Mouse (Mus musculus): ENCODE results near the gene Ecm1. TPM values are rescaled to one million over a fixed set of nuclear protein-coding genes. Genes with fewer than 3 reads are reported as not detected.
A peak's percentile ranks its signal among the peaks of the same experiment; 100 is the strongest.

Gene Ecm1
- 62.7 and 66.1 TPM in 2 replicates for polyA plus RNA-seq (2014; fragmentation: Nextera tagmentation; extraction: Ambion mirVana)

- peak; percentile 55; the same call in 1 of the 2 replicates for ATAC-seq (ENCODE audit: insufficient number of reproducible peaks, insufficient read depth, low FRiP score, low read depth)
Observed at GRCm38 (mm10) chr3:95739353-95740104, at the start of gene Ecm1. Gene Ecm1, minus strand, starts transcription at chr3:95739569.

GRCm38 (mm10) chr3:95785501-95785900 is 46.1 kb upstream of the Ecm1 start:
- Histone ChIP-seq H3K4me3 (ENCODE audit: control insufficient read depth in 1 of 2, insufficient read depth in 1 of 2, low read depth in 1 of 2, low read length in 2 of 2) (no peak overlapping the region), H3K4me2 (ENCODE audit: low read length) (no peak overlapping the region), H3K27ac (replicated peaks in 1 of 2; ENCODE audit: control insufficient read depth in 1 of 2, insufficient read depth in 1 of 2, low read depth in 2 of 2, low read length in 2 of 2) (no peak overlapping the region), H3K9me3 (ENCODE audit: control insufficient read depth, low read length) (no peaks in the 10 kb centered on the region), H3K27me3 (ENCODE audit: control insufficient read depth, insufficient read depth, low read length) (no peaks in the 10 kb centered on the region), H3K36me3 (ENCODE audit: control insufficient read depth, insufficient read depth, low read length) (peaks cover 73% of the 10 kb centered on the region), H3K9ac (ENCODE audit: low read length) (no peak overlapping the region), H3K4me1 (ENCODE audit: control insufficient read depth in 2 of 2, insufficient read depth in 2 of 2, low read length in 2 of 2) (no peaks in the 10 kb centered on the region)
- WGBS = 92% methylated on average over 4 of the region's 4 CpGs
- no peak for ATAC-seq (ENCODE audit: insufficient number of reproducible peaks, insufficient read depth, low FRiP score, low read depth)

More at GRCm38 (mm10) chr3:95739353-95740104, at the start of gene Ecm1:
- no peaks in the 10 kb centered on the region for H3K9me3 ChIP-seq (ENCODE audit: control insufficient read depth, low read length)
- H3K27me3 ChIP-seq (ENCODE audit: control insufficient read depth, insufficient read depth, low read length) = no peaks in the 10 kb centered on the region
- peak within 1 kb of the TSS; percentile 44 for H3K4me2 ChIP-seq (ENCODE audit: low read length)
- H3K27ac ChIP-seq (replicated peaks in 1 of 2; ENCODE audit: control insufficient read depth in 1 of 2, insufficient read depth in 1 of 2, low read depth in 2 of 2, low read length in 2 of 2) = peak within 1 kb of the TSS; percentile 87 to 91
- H3K4me3 ChIP-seq (ENCODE audit: control insufficient read depth in 1 of 2, insufficient read depth in 1 of 2, low read depth in 1 of 2, low read length in 2 of 2) = peak within 1 kb of the TSS; percentile 3 to 15
- WGBS = 25% methylated on average over 7 of the region's 7 CpGs
- H3K9ac ChIP-seq (ENCODE audit: low read length) = peak within 1 kb of the TSS; percentile 62
- H3K36me3 ChIP-seq (ENCODE audit: control insufficient read depth, insufficient read depth, low read length) = peaks cover 58% of the 10 kb centered on the region
- peaks cover 35 to 46% of the 10 kb centered on the region in 2 experiments for H3K4me1 ChIP-seq (ENCODE audit: control insufficient read depth in 2 of 2, insufficient read depth in 2 of 2, low read length in 2 of 2)

- H3K4me3 ChIP-seq (ENCODE audit: control insufficient read depth in 1 of 2, insufficient read depth in 1 of 2, low read depth in 1 of 2, low read length in 2 of 2) = no peak overlapping the region
- no peak for ATAC-seq (ENCODE audit: insufficient number of reproducible peaks, insufficient read depth, low FRiP score, low read depth)
- peaks cover 95% of the 10 kb centered on the region for H3K36me3 ChIP-seq (ENCODE audit: control insufficient read depth, insufficient read depth, low read length)
- no peak overlapping the region for H3K9ac ChIP-seq (ENCODE audit: low read length)
- H3K27me3 ChIP-seq (ENCODE audit: control insufficient read depth, insufficient read depth, low read length) = no peaks in the 10 kb centered on the region
- H3K4me2 ChIP-seq (ENCODE audit: low read length) = no peak overlapping the region
- no peaks in the 10 kb centered on the region for H3K4me1 ChIP-seq (ENCODE audit: control insufficient read depth in 2 of 2, insufficient read depth in 2 of 2, low read length in 2 of 2)
- no peak overlapping the region for H3K27ac ChIP-seq (replicated peaks in 1 of 2; ENCODE audit: control insufficient read depth in 1 of 2, insufficient read depth in 1 of 2, low read depth in 2 of 2, low read length in 2 of 2)
- no peaks in the 10 kb centered on the region for H3K9me3 ChIP-seq (ENCODE audit: control insufficient read depth, low read length)
Observed at GRCm38 (mm10) chr3:95771985-95772384, 32.6 kb upstream of the Ecm1 start.

- H3K27ac ChIP-seq (replicated peaks in 1 of 2; ENCODE audit: control insufficient read depth in 1 of 2, insufficient read depth in 1 of 2, low read depth in 2 of 2, low read length in 2 of 2) = 0 out of 4 replicates have a peak overlapping the region, but pooled peaks of 1 of the 2 experiments have one; percentile 47
- no peak overlapping the region for H3K4me3 ChIP-seq (ENCODE audit: control insufficient read depth in 1 of 2, insufficient read depth in 1 of 2, low read depth in 1 of 2, low read length in 2 of 2)
- no peak overlapping the region for H3K9ac ChIP-seq (ENCODE audit: low read length)
- peaks cover 74% of the 10 kb centered on the region for H3K36me3 ChIP-seq (ENCODE audit: control insufficient read depth, insufficient read depth, low read length)
- no peak for ATAC-seq (ENCODE audit: insufficient number of reproducible peaks, insufficient read depth, low FRiP score, low read depth)
- 86% methylated on average over 10 of the region's 10 CpGs for WGBS
- H3K27me3 ChIP-seq (ENCODE audit: control insufficient read depth, insufficient read depth, low read length) = no peaks in the 10 kb centered on the region
- H3K4me1 ChIP-seq (ENCODE audit: control insufficient read depth in 2 of 2, insufficient read depth in 2 of 2, low read length in 2 of 2) = no peaks in the 10 kb centered on the region; a peak in 1 of 4 replicates
- no peak overlapping the region for H3K4me2 ChIP-seq (ENCODE audit: low read length)
- H3K9me3 ChIP-seq (ENCODE audit: control insufficient read depth, low read length) = no peaks in the 10 kb centered on the region
Observed at GRCm38 (mm10) chr3:95765534-95765933, 26.2 kb upstream of the Ecm1 start.

- Histone ChIP-seq H3K9ac (ENCODE audit: low read length) (no peak overlapping the region), H3K4me2 (ENCODE audit: low read length) (no peak overlapping the region), H3K27ac (replicated peaks in 1 of 2; ENCODE audit: control insufficient read depth in 1 of 2, insufficient read depth in 1 of 2, low read depth in 2 of 2, low read length in 2 of 2) (no peak overlapping the region), H3K4me3 (ENCODE audit: control insufficient read depth in 1 of 2, insufficient read depth in 1 of 2, low read depth in 1 of 2, low read length in 2 of 2) (no peak overlapping the region), H3K9me3 (ENCODE audit: control insufficient read depth, low read length) (no peaks in the 10 kb centered on the region), H3K36me3 (ENCODE audit: control insufficient read depth, insufficient read depth, low read length) (peaks cover 60% of the 10 kb centered on the region), H3K27me3 (ENCODE audit: control insufficient read depth, insufficient read depth, low read length) (no peaks in the 10 kb centered on the region), H3K4me1 (ENCODE audit: control insufficient read depth in 2 of 2, insufficient read depth in 2 of 2, low read length in 2 of 2) (peaks cover 0 to under 1% of the 10 kb centered on the region in 2 experiments; a peak in 1 of 4 replicates)
- 88% methylated on average over 10 of the region's 10 CpGs for WGBS
- no peak for ATAC-seq (ENCODE audit: insufficient number of reproducible peaks, insufficient read depth, low FRiP score, low read depth)
Observed at GRCm38 (mm10) chr3:95763811-95764210, 24.4 kb upstream of the Ecm1 start.

- no peak overlapping the region for H3K4me3 ChIP-seq (ENCODE audit: control insufficient read depth in 1 of 2, insufficient read depth in 1 of 2, low read depth in 1 of 2, low read length in 2 of 2)
- 62% methylated on average over 6 of the region's 6 CpGs for WGBS
- H3K4me1 ChIP-seq (ENCODE audit: control insufficient read depth in 2 of 2, insufficient read depth in 2 of 2, low read length in 2 of 2) = peaks cover 0 to 3% of the 10 kb centered on the region in 2 experiments; a peak in 1 of 4 replicates
- peaks cover 51% of the 10 kb centered on the region for H3K36me3 ChIP-seq (ENCODE audit: control insufficient read depth, insufficient read depth, low read length)
- peak overlapping the region in 1 of 2 experiments; percentile 45; a peak in 1 of 4 replicates for H3K27ac ChIP-seq (replicated peaks in 1 of 2; ENCODE audit: control insufficient read depth in 1 of 2, insufficient read depth in 1 of 2, low read depth in 2 of 2, low read length in 2 of 2)
- H3K9me3 ChIP-seq (ENCODE audit: control insufficient read depth, low read length) = no peaks in the 10 kb centered on the region
- ATAC-seq (ENCODE audit: insufficient number of reproducible peaks, insufficient read depth, low FRiP score, low read depth) = no peak
- no peaks in the 10 kb centered on the region for H3K27me3 ChIP-seq (ENCODE audit: control insufficient read depth, insufficient read depth, low read length)
- H3K9ac ChIP-seq (ENCODE audit: low read length) = no peak overlapping the region
- H3K4me2 ChIP-seq (ENCODE audit: low read length) = no peak overlapping the region
Observed at GRCm38 (mm10) chr3:95762961-95763360, 23.6 kb upstream of the Ecm1 start.

- Histone ChIP-seq H3K27ac (replicated peaks in 1 of 2; ENCODE audit: control insufficient read depth in 1 of 2, insufficient read depth in 1 of 2, low read depth in 2 of 2, low read length in 2 of 2) (no peak overlapping the region), H3K9ac (ENCODE audit: low read length) (no peak overlapping the region), H3K36me3 (ENCODE audit: control insufficient read depth, insufficient read depth, low read length) (peaks cover 42% of the 10 kb centered on the region), H3K4me1 (ENCODE audit: control insufficient read depth in 2 of 2, insufficient read depth in 2 of 2, low read length in 2 of 2) (peaks cover 0 to 3% of the 10 kb centered on the region in 2 experiments; a peak in 1 of 4 replicates), H3K9me3 (ENCODE audit: control insufficient read depth, low read length) (no peaks in the 10 kb centered on the region), H3K27me3 (ENCODE audit: control insufficient read depth, insufficient read depth, low read length) (no peaks in the 10 kb centered on the region), H3K4me2 (ENCODE audit: low read length) (no peak overlapping the region), H3K4me3 (ENCODE audit: control insufficient read depth in 1 of 2, insufficient read depth in 1 of 2, low read depth in 1 of 2, low read length in 2 of 2) (no peak overlapping the region)
- 74% methylated on average over 4 of the region's 4 CpGs for WGBS
- ATAC-seq (ENCODE audit: insufficient number of reproducible peaks, insufficient read depth, low FRiP score, low read depth) = no peak
Observed at GRCm38 (mm10) chr3:95761771-95762170, 22.4 kb upstream of the Ecm1 start.
